Mouse (Mus musculus) layer of hippocampus, adult 8-10 months (tissue): ENCODE measurements around the gene Phf23. TPM values are rescaled to one million over a fixed set of nuclear protein-coding genes. Genes with fewer than 3 reads are reported as not detected.
A peak's percentile ranks its signal among the peaks of the same experiment; 100 is the strongest.
"Not testable (repeated sequence)": the region's sequence is repeated elsewhere in the genome, so short reads cannot be mapped to it uniquely, and the experiment has no call there.

Experiments
- DNase-seq, 2 experiments: peaks; one replicate each; pipeline ENCODE4 v3.0.0; 2022; ENCODE audit warnings: low spot score in 2 of 2
- total RNA-seq, 4 experiments: library from RNA; stranded (reverse); gene quantifications; 2 replicates each; pipeline ENCODE4 v1.2.4; 2022

Gene Phf23
- total RNA-seq: 10 to 100 TPM; 45.2 to 59.7 (median 49.7) TPM

DNA sequence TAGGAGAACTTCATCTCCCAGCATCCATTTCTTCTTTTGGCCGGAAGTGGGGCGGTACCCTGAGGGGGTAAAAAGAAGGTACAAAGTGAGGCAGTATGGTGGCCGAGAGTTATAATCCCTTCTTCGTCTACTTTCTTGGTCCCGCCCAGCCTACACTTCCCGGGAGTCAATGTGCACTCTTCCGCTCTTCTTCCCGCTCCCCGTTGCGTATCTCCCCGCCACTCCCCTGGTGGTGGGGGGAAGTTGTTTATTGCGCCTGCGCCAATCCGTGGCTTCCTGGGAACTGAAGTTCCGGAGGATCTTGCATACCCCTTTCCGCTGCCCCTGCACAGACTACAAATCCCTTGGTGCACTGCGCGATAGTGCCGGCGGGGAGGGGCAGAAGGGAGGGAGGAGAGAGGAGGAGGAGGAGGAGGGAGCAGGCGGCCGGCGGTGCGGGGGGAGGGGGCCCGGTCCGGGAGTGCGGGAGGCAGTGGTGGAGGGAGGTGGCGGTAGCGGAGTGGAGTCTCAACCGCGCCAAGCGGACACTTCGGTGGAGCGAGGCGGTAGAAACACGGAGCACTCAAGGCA is at the start of gene Phf23:
Gene Phf23 (plus strand): TSS at position 387 of the 570 bp plus-strand sequence.
- peak; percentile 97 to 98 for DNase-seq

- DNase-seq: no peak
These were observed 49.3 kb upstream of the Phf23 start for GRCm38 (mm10) chr11:69945997-69946891.

DNA sequence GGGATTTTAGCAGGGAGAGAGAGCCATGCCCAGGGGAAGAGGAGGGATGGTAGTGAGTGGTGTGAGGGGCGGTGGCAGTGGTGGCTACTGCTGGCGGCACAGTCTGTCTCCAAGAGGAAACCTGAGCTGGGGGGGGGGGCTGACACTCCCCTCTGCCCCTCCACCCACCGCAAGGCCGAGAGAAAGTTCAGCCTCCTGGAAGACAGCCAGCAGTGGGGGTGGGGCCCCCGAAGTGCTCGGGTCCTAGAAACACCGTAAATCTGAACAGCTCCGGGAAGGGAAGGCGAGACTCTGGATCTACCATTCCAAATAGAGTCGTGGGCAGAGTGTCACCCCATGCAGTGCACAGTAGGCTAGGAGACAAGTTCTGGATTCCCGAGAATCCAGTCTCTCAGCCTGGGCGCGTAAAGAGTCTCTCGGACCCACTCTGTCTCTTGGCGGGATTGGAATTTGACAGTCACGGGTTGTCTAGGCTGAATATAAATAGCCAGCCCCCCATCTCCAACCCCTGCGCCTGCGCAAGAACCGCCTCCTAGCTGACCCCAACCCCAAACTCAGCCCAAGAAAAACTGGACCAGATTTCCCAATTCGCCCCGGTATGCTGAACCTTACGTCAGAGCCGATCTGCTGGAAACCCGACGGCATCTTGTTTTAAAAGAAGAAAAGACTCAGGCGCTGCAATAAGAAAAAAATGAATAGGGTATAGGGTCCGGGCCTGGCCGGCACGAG is 48.1 kb upstream of the Phf23 start:
- DNase-seq: no peak

DNA sequence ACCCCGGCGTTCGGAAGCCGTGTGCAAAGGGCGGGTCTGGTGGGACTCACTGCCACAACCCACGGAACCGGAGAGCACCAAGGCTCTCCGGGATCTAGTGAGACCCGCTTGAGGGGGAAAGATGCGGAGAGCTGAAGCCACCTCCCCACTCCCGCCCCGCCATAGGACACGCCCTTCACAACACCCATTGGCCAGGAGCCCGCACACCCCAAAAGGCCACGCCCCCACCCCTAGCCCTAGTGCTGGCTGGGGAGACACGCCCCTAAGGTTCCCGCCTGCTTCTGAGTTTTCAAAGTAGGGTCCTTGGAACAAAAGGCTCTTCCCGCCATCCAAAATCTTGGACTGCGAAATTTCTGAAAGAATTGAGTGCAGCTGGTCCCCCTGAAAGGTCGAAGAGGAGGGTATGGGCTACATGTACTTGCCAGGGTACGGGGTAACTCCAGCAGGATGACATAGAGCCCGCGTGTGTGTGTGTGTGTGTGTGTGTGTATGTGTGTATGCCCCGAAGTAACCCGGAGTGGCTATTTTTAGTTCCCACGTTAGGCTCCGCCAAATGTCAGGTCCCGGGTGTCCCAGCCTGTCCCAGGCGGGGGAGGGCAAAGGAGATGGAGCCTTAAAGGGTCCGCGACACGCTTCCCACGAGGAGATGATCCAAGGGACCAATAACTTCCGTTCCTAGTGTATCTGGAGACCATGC is 47.4 kb upstream of the Phf23 start, which contains the start of gene Slc2a4:
Gene Slc2a4 (minus strand): TSS at position 123 of the 697 bp plus-strand sequence.
- DNase-seq: peak; percentile 30 to 33

DNA sequence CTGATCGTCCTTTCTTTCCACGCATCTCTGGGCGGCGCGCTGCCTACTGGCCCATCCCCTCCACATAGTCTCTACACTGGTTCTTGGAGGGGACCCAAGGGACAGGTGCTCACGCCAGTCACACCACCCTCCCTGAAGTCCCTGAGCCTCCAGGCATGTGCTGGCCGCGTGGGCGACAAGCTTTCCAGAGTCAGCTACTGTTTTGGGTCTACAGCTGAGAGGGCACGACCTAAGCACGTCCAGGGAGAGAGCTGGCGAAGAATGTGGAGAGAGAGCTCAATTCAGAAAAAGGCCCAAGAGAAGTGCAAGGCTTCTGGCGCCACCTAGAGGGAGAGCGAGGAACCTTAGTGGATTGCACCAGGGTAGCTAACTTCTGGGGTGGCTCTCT is 46.8 kb upstream of the Phf23 start:
- peak; percentile 42 to 76 for DNase-seq

- DNase-seq: no peak
These were observed 44.6 kb upstream of the Phf23 start for GRCm38 (mm10) chr11:69950807-69951459.

DNA sequence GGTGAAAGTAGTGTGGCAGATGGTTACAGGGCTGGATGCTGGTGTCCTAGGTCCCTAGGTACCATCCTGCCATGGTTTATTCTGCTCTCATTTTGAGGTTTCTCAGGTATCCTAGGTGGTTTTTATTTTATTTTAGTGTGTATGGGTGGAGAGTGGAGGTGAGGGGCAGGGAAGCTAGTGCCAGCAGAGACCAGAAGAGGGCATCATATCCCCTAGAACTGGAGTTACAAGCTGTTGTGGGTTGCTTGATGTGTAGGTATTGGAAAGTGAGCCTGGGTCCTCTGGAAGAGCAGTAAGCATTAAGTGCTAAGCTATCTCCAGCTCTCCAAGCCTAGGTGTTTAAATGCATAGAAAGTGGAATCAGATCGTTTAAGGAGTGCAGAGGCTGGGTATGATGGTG is 43.3 kb upstream of the Phf23 start:
- DNase-seq: no peak

- DNase-seq: no peak
These were observed 42.2 kb upstream of the Phf23 start for GRCm38 (mm10) chr11:69953267-69953915.

GRCm38 (mm10) chr11:69955618-69956017 is 40.0 kb upstream of the Phf23 start:
- DNase-seq: not testable (repeated sequence)

DNA sequence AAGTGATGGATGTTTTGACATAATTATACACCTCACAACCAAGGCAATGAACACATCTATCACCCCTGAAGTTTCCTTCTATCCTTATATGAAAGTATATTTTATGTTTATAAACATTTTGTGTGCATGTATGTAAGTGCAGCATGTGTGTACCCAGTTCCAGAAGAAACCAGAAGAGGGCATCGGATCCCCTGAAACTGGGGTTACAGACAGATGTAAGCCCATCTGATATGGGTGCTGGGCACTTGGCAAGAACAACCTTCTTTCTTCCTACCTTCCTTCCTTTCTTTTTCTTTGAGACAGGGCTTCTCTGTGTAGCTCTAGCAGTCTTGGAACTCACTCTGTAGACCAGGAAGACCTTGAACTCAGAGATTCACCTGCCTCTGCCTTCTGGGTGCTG is 39.4 kb upstream of the Phf23 start:
- no peak for DNase-seq

GRCm38 (mm10) chr11:69960616-69961015 is 35.0 kb upstream of the Phf23 start:
- no peak for DNase-seq

- DNase-seq: no peak
These were observed 33.7 kb upstream of the Phf23 start for GRCm38 (mm10) chr11:69961841-69962240.

GRCm38 (mm10) chr11:69964650-69965270 is 30.8 kb upstream of the Phf23 start, which contains the start of gene Cldn7:
Gene Cldn7, plus strand, starts transcription at chr11:69964779.
- DNase-seq: no peak

DNA sequence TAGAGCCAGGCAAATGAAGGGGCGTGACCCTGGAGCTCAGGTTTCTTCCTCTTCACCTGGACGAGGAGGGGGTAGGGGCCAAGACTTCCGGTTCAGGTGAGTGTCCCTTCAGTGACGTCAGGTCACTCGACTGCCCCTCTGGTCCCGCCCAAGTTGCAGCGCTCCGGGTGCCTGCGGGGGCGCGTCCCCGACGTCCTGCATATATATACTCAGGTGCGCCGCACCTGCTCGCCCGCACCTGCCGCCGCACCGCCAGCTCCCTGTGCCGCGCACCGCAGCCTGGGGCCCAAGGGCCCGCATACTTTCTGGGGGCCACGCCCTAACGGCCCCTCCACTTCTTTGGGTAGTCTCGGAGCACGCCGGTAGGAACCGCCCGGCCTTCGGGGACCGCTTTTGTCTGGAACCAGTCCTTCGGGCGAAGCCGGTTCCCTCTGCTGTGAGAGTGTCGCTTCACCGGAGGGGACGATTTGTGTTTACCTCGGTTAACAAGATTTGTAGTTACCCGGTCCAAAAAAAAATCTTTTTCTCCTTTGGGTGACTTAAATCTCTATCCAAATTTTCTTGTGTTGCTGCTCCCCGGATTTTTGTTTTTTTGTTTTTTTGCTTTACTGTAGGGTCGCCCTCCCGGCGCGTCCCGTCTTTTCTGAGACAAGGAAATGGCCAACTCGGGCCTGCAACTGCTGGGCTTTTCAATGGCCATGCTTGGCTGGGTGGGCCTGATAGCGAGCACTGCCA is 30.1 kb upstream of the Phf23 start:
- no peak for DNase-seq

DNA sequence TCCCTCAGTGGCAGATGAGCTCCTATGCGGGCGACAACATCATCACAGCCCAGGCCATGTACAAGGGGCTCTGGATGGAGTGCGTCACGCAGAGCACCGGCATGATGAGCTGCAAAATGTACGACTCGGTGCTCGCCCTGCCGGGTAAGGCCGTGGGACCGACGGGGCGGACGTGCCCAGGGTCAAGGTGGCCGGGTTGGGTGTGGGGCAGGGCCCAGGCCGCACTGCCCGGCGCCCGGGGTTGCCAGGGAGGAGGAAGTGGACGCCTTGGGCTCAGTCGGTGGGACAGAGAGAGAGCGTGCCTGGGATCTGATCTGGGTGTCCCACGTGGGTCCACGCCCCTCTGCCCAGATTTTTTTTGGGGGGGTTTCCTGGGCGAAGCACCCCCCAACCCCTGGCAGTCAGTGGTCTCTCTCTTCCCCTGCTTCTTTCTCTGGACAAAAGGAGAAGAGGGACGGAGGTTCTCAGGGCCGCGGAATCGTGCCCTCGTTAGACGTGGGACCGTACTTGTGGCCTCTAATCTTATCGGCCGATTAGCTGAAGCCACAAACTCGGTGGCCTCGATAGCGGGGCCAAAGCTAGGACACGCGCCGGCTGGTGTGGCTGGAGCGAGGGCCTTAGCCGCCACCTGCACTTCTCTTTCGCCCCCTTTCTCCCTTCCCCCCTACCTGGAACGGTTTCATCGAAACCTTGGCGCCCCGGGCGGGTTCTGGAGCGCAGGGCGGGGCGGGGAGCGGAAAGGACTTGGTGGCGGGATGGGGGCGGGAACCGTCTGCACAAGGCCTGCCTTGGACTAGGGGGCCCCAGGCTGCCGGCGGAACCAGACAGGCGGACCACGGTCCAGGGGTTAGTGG is 29.3 kb upstream of the Phf23 start:
- no peak for DNase-seq

DNA sequence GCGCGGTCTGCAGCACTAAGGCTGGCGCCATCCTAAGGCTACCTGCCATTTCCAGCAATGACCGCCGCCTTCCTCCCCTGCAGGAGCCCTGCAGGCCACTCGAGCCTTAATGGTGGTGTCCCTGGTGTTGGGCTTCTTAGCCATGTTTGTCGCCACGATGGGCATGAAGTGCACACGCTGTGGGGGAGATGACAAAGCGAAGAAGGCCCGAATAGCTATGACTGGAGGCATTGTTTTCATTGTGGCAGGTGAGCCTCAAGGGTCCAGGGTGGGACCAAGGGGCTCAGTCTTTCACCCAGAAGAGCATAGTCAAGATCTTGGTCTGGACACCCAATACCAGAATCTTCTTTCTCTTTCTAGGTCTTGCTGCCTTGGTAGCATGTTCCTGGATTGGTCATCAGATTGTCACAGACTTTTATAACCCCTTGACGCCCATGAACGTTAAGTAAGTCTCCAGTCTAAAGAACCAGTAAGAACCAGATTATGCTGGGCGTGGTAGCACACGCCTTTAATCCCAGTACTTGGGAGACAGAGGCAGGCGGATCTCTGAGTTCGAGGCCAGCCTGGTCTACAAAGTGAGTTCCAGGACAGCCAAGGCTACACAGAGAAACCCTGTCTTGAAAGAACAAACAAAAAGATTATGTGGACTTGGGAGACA is 28.6 kb upstream of the Phf23 start:
- no peak for DNase-seq

DNA sequence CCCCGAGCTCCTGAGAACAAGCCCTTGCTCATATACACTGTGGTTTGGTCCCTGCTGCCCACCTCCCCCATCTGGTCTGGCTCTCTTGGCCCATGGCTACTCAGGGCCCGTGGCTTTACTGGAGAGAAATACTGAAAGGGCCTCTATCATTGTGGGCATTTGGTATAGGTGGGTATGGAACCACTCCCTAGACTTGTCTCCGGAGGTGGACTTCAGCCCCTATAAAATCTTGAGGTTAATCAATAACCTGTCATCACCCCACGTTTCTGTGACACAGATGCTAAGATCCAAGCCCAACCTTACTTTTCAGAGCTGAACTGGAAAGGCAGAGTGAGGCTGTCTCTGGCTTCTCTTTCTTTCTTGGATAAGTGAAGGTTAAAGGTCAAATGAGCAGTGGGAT is 26.8 kb upstream of the Phf23 start:
- no peak for DNase-seq

GRCm38 (mm10) chr11:69970222-69970621 is 25.4 kb upstream of the Phf23 start:
- DNase-seq: no peak
